Mouse (Mus musculus) T-helper 1 cell (primary cell): ENCODE results near the gene Spata16.
"Not testable (repeated sequence)": the region's sequence is repeated elsewhere in the genome, so short reads cannot be mapped to it uniquely, and the experiment has no call there.

Experiments
- in situ Hi-C: fragments of 300-600 bp; cut with MboI, MseI; formaldehyde crosslinking; loops from one replicate; pipeline ENCODE4 v1.15.1; 2025; ENCODE audit warnings: high pct_unique_total_duplicates

Spata16 gene

DNA sequence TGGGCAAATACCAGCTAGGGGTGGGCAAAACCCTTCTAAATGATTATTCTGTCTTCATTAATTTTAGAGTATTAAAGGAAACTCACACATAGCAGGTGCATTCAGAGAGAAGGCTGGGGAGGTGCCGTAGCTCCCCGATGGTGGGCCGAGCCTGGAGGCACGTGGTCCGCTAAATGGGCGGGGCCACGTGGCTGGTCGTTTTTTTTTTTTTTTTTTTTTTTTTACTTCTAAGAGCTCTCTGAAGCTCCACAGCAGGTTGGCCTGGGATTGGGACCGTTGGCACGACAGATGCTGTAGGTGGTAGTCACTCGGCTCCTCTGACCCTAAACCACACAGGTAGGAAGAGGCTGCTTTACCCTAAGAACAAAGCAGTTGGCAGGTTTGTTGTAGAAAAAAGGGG lies at the start of gene Spata16:
Gene Spata16 (plus strand): TSS at position 219 of the 400 bp plus-strand sequence.
- in situ Hi-C loops: no loop called here

DNA sequence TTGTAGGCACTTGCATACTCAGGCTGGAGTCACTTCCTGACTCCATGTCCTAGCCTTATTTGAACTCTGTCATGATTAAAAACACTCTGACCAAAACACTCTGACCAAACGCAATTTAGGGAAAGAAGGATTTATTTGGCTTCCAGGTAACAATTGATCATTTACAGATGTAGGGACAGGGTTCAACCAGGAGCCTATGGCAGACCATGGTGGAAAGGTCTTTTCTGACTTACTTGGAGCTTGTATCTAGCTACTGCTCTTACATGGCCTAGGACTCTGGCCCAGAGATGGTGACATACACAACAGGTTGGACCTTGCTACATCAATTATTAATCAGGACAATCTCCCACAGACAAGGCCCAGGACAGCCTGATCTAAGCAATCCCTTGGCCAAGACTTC lies 32.6 kb upstream of the Spata16 start:
- in situ Hi-C loops: no loop called here

- in situ Hi-C loops: no loop called here
Observed at GRCm38 (mm10) chr3:26608531-26608930, 28.9 kb upstream of the Spata16 start.

- in situ Hi-C loops: no loop called here
Observed at GRCm38 (mm10) chr3:26639214-26639613, 1.8 kb downstream of the Spata16 start.

DNA sequence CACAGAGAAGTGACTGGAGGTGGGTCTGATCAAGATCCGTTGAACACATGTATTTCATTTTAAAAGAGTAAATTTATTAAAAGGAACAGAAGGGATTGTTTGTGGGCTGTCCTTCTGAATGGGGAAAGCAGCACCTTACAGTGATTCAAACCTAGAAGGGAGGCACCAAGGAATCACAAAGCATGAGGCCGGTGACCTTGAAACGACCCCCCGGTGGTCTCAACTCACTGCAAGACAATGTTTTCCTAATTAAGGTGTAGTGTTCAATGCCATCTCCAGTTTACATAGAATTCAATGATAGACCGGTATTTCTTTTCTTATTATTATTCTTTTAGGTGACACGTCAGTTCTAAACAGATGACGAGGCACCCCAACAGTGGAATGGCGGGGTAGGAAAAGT lies 2.4 kb downstream of the Spata16 start:
- in situ Hi-C loops: no loop called here

GRCm38 (mm10) chr3:26640321-26641075 lies 3.1 kb downstream of the Spata16 start:
- in situ Hi-C loops: no loop called here

- in situ Hi-C loops: no loop called here
Observed at GRCm38 (mm10) chr3:26641351-26642249, 4.2 kb downstream of the Spata16 start.

GRCm38 (mm10) chr3:26644136-26644535 lies 6.7 kb downstream of the Spata16 start:
- in situ Hi-C loops: no loop called here

- in situ Hi-C loops: no loop called here
Observed at GRCm38 (mm10) chr3:26646834-26647233, 9.4 kb downstream of the Spata16 start.

GRCm38 (mm10) chr3:26685832-26686231 lies 48.4 kb downstream of the Spata16 start:
- in situ Hi-C loops: no loop called here

GRCm38 (mm10) chr3:26709492-26709891 lies 72.1 kb downstream of the Spata16 start:
- in situ Hi-C loops: not testable (repeated sequence)

DNA sequence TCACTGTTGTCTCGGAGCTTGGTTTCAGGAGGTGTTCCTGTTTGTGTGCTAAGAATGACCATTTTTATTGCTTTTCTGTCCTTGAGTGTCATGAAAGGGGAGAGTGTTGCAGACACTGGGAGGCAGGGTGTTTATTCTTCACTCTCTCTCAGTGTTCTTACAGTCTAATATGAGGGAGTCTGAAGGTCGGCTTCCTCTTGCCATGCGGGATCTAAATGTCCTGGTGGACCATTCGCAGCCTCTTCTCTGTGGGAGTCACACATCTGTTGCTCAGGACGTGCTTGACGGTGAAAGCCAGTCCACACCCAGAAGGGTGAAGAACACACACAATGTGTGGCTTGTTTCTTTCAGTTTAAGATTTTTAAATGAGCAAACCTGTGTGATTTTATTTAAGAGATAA lies 90.1 kb downstream of the Spata16 start:
- in situ Hi-C loops: no loop called here

- in situ Hi-C loops: no loop called here
Observed at GRCm38 (mm10) chr3:26750492-26750891, 113.1 kb downstream of the Spata16 start.

- in situ Hi-C loops: no loop called here
Observed at GRCm38 (mm10) chr3:26752441-26752840, 115.0 kb downstream of the Spata16 start.

- in situ Hi-C loops: no loop called here
Observed at GRCm38 (mm10) chr3:26793334-26794101, 156.1 kb downstream of the Spata16 start.

- in situ Hi-C loops: no loop called here
Observed at GRCm38 (mm10) chr3:26795851-26796538, 158.6 kb downstream of the Spata16 start.

GRCm38 (mm10) chr3:26796954-26797353 lies 159.5 kb downstream of the Spata16 start:
- in situ Hi-C loops: no loop called here

DNA sequence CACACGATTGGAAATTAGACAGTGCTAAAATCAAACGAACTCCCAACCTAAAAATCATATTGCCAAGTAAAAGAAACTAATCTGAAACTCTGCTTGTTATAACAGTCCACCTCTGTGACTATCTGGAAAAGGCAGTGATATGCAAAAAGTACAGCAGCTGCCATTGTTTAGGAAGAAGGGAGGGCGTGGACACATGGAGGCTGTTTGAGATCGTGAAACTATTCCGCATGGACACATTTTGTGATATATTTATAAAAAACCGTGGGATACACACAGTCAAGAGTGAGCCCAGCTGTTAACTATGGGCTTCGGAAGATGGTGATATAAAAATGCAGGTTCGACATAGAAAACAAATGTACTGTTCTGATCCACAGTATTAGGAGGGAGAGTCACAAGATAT lies 176.9 kb downstream of the Spata16 start:
- in situ Hi-C loops: no loop called here

DNA sequence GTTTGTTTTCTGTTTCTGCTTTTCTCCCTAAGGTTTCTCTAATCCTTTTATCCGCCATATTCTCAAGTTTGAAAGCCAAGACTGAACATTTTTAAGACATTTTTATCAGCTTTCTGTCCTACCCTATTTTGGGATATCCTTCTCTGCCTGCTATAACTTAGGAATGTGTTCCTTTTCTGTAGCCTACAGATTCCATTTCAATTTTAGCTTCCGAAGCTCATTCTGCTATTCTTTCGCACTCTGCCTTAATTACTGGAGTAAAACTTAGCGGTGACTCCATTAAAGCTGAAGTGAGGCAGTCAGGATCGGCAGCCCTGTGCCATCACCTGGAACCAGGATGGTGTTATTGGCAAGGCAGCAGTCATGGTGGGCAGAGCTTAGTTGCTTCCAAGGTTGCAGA lies 178.3 kb downstream of the Spata16 start:
- in situ Hi-C loops: no loop called here

DNA sequence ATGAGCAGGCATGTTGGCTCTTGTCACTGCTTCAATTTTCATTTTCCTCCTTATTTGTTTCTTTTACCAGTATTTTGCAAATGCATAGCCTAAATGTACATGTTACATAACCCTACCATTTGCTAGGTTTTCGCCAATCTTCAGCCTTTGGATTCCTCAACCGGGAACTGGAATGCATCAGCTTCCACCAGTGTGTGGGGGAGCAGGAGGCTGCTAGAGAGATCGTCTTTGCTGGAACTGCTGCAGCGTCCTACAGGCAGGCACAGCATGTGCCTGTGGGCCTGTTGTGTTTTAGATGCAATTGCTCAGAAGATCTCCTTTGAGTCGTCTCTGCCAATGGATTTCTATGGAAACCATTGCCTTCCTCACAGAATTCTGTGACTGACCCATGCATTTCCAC lies 182.0 kb downstream of the Spata16 start:
- in situ Hi-C loops: no loop called here
